Mouse (Mus musculus) mature B cell (primary cell): ENCODE measurements around the gene Wfdc8.

Experiments used
- in situ Hi-C: fragments of 300-500 bp; cut with MboI; formaldehyde crosslinking; loops from 2 replicates; pipeline ENCODE4 v1.14.3; 2019

Gene Wfdc8

DNA sequence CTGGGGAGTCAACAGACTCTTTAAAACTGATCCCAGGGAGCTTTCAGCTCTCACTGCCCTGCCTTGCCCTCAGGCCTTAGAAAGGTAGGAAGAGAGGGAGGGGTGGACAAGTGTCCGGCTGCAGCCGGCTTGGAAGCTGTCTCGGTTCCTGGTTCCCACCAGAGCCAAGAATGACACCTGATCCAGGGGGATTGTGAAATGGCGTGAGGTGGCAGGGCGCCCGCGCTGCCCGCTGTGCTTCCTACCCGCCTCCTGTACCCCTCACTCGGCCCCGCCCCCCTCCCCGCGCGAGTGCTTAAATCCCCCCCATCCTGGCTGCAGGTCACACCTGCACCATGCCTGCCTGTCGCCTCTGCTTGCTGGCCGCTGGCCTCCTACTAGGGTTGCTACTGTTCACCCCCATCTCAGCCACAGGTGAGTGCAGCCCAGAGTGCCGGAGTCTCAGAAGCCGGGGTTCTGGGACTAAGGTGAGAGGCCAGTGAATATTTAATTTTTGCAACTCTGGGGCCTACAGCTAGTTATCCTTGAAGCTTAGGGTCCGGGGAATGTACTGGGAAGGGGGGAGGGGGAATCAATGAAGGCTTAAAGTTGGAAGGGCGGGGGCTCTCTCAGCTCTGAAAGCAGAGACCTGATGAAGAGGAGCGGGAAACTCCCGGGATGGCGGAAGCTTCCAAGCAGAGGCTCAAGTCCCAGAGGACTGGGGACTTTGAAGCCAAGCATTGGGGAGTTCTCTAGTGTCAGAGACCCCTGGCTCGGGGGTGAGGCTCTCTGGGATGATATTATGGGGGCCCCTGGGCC, 50.8 kb downstream of the Wfdc8 start, which contains the start of gene Wfdc2:
Gene Wfdc2, plus strand, starts transcription at position 23 of the 798 bp plus-strand sequence.
- in situ Hi-C loops: no loop called here

DNA sequence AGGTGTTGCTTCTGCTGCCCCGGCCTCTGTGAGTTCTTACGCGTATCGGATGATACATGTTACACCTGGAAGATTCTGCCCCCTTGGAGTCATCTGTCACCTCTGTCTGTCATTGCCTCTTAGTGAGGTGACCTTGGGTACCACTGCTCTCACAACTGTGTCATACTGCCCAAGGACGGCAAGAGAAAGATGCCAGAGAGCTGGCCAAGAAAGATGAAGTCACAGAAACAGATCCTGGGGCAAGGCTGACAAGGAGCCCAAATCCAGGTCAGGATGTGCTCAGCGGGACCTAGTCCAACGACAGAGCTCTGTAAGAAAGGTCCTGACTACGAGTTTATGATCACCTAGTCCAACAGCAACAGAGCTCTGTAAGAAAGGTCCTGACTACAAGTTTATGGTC, 53.3 kb downstream of the Wfdc8 start:
- in situ Hi-C loops: no loop called here

DNA sequence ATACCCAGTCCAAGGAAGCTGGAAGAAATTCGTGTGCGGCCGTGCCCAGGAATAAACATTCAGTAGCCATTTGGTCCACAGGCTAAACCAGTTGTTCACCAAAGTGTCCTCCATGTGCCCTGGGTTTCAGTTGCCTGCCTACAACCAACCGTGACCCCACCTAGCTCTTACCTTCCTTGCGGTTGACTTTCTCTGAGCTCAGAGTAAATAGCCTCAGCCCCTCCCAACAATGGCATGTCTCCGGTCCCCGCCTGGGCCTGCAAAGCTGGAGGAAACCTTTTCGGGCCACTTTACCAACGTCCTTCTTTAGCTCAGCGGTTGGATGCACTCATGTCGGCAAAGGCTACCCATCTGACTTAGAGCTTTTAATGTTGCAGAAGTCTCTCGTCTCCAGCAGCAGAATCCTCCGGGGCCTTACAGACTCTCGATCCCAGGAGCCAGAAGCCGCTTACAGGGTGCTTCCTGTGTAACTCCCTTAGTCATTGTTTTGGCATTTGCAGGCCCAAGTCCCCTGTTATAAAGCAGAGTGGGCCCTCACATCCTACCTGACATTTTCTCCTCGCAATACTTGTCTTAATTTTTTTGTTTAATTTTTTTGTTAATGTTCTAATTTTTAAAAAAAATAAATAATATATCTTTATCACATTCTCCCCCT, 54.3 kb downstream of the Wfdc8 start:
- in situ Hi-C loops: no loop called here

DNA sequence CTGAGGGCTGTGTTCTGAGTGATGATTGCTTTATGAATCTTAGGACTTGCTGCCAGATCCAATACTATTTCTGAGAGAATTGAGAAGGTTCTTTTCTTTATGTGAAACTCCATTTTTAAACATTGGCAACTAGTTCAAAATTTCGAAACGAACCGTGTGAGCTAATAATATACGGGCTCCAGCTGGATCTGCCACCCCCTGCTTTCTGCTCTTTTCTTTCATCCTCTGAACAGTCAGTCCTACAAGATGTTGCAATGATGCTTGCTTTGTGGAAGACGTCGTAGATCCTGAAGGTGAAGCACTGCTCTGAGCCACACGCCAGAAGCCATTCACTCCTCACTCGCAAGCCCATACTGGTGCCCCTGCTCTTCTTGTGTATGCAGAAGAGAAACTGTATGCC, 55.0 kb downstream of the Wfdc8 start:
- in situ Hi-C loops: no loop called here

DNA sequence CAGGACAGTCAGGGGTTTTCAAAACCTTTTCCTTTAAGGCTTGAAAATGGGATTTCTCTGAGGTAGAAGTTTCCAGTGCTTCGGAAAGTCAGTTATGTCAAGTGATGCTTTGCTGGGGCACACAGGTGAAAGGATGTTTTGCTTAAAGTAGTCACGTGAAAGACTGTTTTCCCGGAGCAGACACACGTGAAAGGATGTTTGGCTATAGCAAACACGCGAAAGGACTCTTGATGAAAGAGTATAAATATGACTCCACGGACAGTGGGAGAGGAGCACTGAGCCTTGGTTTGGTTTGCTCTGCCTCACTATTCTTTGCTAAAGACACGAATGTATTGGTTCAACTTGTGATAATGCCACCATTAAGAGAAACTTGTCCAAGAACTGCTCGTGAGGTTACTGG, 61.9 kb downstream of the Wfdc8 start:
- in situ Hi-C loops: no loop called here

DNA sequence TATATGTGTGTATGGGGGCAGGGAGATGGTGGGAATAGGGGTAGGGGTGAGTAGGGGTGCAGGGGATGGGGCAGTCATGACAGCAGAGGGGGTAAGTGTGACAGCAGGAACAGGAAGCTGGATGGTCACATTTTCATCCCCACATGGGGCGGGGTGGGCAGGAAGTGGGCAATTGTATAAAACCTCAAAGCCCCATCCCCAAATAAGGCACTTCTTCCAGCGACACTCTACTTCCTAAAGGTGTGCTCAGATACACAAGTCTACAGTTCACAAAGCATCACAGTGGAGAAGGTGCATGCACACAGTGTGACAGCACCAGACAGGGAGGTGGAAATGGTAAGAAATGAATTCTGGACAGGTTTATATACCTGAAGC, 62.5 kb downstream of the Wfdc8 start:
- in situ Hi-C loops: no loop called here

DNA sequence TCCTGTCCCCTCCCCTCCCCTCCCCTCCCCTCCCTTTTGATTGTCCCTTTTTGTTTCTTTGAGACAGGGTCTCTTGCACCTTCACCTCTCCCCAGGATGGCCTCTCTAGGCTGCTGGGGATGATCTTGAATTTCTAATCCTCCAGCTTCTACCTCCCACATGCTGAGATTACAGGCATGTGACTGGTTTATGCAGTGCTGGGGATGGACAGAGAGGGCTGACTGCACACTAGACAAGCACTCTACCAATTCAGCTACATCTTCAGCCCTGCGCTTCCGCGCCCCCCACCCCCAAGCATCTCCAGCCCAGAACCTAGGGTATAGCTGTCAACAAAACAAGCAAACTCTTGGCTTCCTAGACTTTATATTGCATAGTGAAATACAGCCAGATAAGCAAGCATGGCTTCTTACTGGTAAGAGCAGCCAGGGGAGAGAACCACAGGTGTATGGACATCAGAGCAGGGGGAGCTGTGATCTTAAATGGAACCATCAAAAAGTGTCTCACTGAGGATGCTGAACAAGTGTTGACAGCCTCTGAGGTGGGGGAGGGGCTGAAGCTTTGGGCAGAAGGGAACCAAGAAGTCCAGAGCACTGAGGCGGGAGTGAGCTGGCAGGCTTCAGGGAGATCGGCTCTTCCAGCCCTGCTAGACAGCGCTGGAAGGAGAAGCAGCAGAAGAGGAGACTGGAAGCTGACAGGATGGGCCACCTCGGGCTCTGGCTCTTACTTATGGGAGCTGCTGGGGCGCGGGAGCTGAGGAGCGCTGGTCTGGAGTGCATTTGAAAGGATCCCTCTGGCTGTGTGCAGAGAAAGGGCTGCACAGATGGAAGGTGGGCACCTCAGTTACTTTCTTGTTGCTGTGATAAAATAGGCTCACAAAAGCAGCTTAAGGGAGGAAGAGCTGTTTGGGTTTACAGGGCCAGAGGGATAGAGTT, 63.2 kb downstream of the Wfdc8 start:
- in situ Hi-C loops: no loop called here

DNA sequence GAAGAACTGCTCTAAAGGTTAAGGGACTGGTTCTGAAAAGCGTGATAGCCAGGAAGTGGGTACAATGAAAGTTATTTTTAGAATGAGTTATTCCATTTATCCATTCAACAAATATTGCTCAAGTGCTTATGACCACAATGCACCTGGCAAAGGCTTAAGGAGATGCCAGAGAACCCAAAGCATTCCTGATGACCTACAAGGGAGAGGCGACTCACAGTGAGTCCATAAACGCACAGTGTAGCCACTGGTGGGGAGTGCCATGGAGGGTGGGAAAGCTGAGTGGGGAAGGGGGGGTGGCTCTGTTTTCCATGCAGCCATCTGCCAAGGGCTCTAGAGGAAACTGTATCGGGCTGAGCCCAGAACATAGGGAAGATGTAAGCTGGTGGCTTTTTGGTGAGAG, 64.1 kb downstream of the Wfdc8 start:
- in situ Hi-C loops: no loop called here
